Mouse (Mus musculus): Measurements from ENCODE around the gene Srgap1.

DNA sequence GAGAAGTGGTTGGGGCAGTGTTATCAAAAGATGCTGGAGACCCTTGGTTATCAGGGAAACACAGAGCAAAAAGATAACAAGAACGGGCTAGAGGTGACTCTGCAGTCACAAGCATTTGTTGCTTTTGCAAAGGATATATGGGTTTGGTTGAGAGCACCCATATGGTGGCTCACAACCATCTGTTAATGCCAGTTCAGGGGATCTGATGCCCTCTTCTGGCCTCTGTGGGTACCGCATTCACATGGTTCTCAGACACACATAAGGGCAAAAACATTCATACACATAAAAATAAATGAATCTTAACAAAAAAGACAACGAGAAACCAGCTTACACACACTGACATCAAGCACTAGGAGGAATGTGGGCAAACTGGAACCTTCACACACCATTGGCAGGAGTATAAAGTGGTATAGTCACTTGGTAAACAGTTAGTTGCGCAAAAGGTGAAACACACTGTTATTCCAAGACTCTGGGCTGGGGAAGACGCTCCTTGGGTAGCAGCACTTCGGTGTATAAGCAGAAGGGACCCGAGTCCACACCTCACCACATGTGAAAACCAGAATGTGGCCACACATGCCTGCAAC, 191.2 kb downstream of the Srgap1 start:
- TF ChIP-seq GATA1 (IDR thresholded peaks at IDR 0.05; ENCODE audit: borderline replicate concordance, low read length) (no peak), FLI1 (IDR thresholded peaks at IDR 0.05; ENCODE audit: low read length) (no peak)
